Mouse (Mus musculus) activated CD4-positive, CD25-positive, alpha-beta regulatory T cell, adult 4 months (primary cell): ENCODE results near the gene Plekha7. TPM values are rescaled to one million over a fixed set of nuclear protein-coding genes. Genes with fewer than 3 reads are reported as not detected.
A peak's percentile ranks its signal among the peaks of the same experiment; 100 is the strongest.
"Not testable (repeated sequence)": the region's sequence is repeated elsewhere in the genome, so short reads cannot be mapped to it uniquely, and the experiment has no call there.

Experiments
- ATAC-seq: one replicate; pipeline ENCODE4 v1.8.0; 2017
- polyA plus RNA-seq, 2 experiments: library from polyadenylated mRNA; unstranded; fragments of 100-300 nt; shearing (Covaris generic); gene quantifications; one replicate each; pipeline ENCODE4 v1.2.1; 2017

Plekha7 gene
- polyA plus RNA-seq, 2 experiments from 2014 or later: 4.3 to 11.3 TPM

DNA sequence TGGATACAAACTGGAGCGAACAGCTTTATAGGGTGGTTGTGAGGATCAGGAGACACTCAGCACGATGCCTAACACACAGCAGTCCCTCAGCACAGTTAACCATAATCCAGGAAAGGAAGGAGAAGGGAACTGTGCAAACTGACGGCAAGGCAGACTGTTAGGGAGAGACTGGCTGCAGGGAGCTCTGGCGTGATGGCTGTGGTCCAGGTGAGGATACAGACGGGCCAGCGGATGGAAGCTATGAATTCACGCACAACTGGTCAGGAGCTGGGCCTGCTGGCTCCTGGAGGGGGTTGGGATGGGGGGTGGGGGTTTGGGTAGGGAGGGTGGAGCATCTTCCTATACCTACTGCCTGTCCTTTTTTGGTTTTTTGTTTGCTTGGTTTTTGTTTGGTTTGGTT is 182.5 kb downstream of the Plekha7 start:
- ATAC-seq: no peak

GRCm38 (mm10) chr7:116124057-116124456 is 184.1 kb downstream of the Plekha7 start:
- no peak for ATAC-seq

GRCm38 (mm10) chr7:116123597-116123985 is 184.6 kb downstream of the Plekha7 start:
- ATAC-seq: no peak

GRCm38 (mm10) chr7:116122981-116123596 is 185.1 kb downstream of the Plekha7 start:
- no peak for ATAC-seq

- no peak for ATAC-seq
Measured at GRCm38 (mm10) chr7:116121202-116121601, 187.0 kb downstream of the Plekha7 start.

GRCm38 (mm10) chr7:116120737-116121136 is 187.4 kb downstream of the Plekha7 start:
- ATAC-seq: no peak

- ATAC-seq: no peak
Measured at GRCm38 (mm10) chr7:116119306-116119857, 188.8 kb downstream of the Plekha7 start.

GRCm38 (mm10) chr7:116115991-116116390 is 192.2 kb downstream of the Plekha7 start:
- no peak for ATAC-seq

DNA sequence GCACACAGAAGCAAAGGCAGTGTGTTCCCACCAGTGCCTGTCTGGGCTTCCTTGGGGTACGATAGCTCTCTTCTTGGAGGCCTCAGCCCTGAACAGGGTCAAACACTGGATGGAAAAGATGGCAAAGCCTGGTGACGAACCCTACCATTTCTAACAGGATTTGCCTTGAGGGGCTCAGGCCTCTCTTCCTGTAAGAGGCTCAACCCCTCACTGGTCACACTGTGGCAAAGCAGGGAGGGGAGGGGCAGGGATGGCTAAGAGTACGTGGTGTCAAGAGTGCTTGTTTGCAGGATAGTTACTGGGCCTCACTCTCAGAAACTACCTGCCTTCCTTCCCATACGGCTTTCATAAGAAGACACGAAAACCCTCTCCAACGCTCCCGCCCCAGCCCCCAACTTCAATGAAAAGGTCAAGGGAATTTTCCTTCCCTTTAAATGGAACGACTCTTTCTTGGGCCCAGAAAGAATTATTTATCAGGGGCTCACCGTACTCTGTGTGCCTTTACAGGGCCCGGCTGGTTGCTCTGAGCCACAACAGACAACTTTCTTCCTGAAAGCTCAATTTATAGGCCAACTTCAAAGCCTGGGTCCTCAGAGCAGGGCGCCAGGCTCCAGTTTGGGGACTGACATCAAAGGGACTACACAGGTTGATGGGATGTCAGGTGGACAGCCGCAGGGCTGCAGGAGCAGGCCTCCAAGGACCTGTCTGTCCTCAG is 192.8 kb downstream of the Plekha7 start:
- no peak for ATAC-seq

GRCm38 (mm10) chr7:116111546-116111945 is 196.6 kb downstream of the Plekha7 start:
- ATAC-seq: no peak

DNA sequence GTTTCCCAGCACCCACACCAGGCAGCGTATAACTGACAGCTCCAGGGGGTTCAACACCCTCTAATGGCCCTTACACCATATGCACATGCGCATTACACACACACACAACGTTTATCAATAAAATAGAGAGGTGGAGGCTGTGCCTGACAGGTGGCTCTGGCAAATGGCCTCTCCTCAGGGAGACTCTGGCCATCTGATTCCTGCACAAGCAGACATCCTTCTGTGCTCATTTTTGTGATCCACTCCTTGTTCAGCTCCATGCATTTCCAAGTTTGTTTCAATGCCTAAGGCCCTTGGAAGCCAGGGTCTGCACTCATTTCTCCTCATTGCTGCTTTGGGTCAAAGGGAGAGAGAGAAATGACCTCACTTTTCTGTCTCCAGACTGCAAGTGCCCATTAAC is 197.5 kb downstream of the Plekha7 start:
- no peak for ATAC-seq

- ATAC-seq: no peak
Measured at GRCm38 (mm10) chr7:116103091-116103490, 205.1 kb downstream of the Plekha7 start.

- no peak for ATAC-seq
Measured at GRCm38 (mm10) chr7:116099952-116100528, 208.1 kb downstream of the Plekha7 start.

DNA sequence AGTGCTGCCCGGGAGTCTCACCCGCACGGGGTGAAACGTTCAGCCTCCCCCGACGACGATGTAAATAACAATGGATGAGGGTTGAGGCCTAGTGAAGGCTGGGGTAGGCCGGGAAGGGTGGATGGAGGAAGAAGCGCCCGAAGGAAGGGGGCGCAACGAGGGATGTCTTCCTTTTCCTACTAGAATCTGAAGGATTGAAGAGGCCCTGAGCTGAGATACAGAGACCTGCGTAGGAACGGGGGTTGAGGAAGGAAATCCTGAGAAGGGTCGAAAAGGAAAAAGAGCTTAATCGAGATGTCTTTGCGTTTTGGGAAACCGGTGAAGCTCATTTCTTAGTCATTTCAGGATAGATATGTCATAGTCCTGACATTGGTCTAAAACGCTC is 214.7 kb downstream of the Plekha7 start:
- peak; percentile 41 for ATAC-seq

DNA sequence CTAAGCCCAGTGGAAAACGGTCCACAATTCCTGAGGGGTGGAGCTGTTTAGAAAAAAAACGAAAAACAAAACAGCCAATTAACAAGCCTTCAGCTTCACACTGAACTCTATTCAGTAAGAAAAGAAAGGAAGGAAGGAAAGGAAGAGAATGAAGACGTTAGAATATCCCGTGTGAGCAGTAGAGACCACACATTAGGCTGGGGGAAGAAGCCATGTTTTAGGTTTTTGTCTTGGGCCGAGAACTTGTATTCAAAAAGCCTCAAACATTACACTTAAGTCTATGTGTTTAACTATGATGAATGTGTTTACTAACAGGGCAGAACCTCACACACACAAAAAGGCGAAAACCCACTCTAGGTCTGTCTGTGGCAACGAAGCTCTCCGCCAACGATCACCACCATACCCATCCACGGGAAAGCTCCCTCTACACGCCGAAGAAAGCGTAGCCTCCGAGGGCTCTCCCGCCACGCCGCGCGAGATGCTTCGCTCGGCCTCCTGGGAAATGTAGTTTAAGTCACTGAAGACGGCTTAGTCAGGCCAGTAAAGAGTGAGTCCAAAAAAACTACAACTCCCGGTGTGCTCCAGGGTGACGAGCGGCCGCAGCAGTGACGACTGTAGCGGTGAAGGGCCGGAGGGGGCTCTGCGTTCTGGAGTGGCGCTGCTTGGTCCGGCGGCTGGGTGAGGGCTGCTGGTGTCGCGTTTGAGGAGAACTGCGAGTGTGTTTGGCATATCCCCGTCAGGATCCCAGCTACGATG is 215.3 kb downstream of the Plekha7 start:
- ATAC-seq: peak; percentile 99

DNA sequence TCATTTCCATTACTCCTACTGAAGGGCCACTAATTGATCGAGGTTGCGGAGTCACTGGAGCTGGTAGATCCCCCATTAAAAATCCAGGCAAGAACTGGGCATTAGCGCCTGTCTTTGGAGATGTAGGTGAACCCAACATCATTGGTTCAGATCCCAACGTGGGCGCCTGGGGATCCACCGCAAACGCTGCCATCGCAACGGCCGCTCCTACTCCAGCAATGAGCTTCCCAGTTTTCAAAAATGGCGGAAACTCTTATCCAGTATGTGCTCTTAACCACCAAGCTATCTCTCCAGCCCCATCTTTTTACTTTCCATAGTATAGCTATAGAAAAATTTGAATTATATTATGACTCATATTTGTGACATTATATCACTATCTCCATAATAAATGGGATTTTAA is 223.8 kb downstream of the Plekha7 start, which contains the start of gene Gm4353:
Gm4353 (minus strand) TSS at position 270 of the 400 bp plus-strand sequence.
- not testable (repeated sequence) for ATAC-seq

Other genes with a start within 250 kb of the Plekha7 start
- gene Gm4353, start 223.7 kb downstream of the Plekha7 start, polyA plus RNA-seq: 1 to 10 TPM in 1 of 2 experiments, under 1 TPM in 1; 0.82 to 1.3 TPM
- 1,000 to 10,000 TPM in 1 of 2 experiments, 100 to 1,000 TPM in 1; 821 to 1,081 TPM for gene Rps13, start 25.8 kb upstream of the Plekha7 start, polyA plus RNA-seq
- gene Pik3c2a, start 135.1 kb upstream of the Plekha7 start, polyA plus RNA-seq: 10 to 100 TPM; 51.6 to 62.7 TPM
- 10 to 100 TPM; 20.2 to 21.9 TPM for gene Nucb2, start 196.0 kb upstream of the Plekha7 start, polyA plus RNA-seq